Mouse (Mus musculus): ENCODE measurements around the gene Bdnf.

The Bdnf gene

GRCm38 (mm10) chr2:109674532-109674931 is at the start of gene Bdnf:
Bdnf (plus strand) TSS chr2:109674700.
- no peak for DNase-seq (ENCODE audit: low read depth)

GRCm38 (mm10) chr2:109626864-109627263 is 47.6 kb upstream of the Bdnf start:
- DNase-seq (ENCODE audit: low read depth): no peak

GRCm38 (mm10) chr2:109673509-109674455 is 718 bp upstream of the Bdnf start:
- no peak for DNase-seq (ENCODE audit: low read depth)

- DNase-seq (ENCODE audit: low read depth): no peak
Measured at GRCm38 (mm10) chr2:109675051-109675450, 551 bp downstream of the Bdnf start.

- DNase-seq (ENCODE audit: low read depth): no peak
Measured at GRCm38 (mm10) chr2:109675973-109676617, 1.6 kb downstream of the Bdnf start.

GRCm38 (mm10) chr2:109676618-109676974 is 2.1 kb downstream of the Bdnf start:
- DNase-seq (ENCODE audit: low read depth): no peak

GRCm38 (mm10) chr2:109677221-109678089 is 3.0 kb downstream of the Bdnf start:
- no peak for DNase-seq (ENCODE audit: low read depth)

- DNase-seq (ENCODE audit: low read depth): no peak
Measured at GRCm38 (mm10) chr2:109678090-109678409, 3.5 kb downstream of the Bdnf start.

- no peak for DNase-seq (ENCODE audit: low read depth)
Measured at GRCm38 (mm10) chr2:109678454-109678853, 4.0 kb downstream of the Bdnf start.

GRCm38 (mm10) chr2:109679446-109679845 is 4.9 kb downstream of the Bdnf start:
- DNase-seq (ENCODE audit: low read depth): no peak

- no peak for DNase-seq (ENCODE audit: low read depth)
Measured at GRCm38 (mm10) chr2:109681071-109681470, 6.6 kb downstream of the Bdnf start.

- DNase-seq (ENCODE audit: low read depth): no peak
Measured at GRCm38 (mm10) chr2:109688661-109689060, 14.2 kb downstream of the Bdnf start.

- no peak for DNase-seq (ENCODE audit: low read depth)
Measured at GRCm38 (mm10) chr2:109692266-109693177, 18.0 kb downstream of the Bdnf start.

- no peak for DNase-seq (ENCODE audit: low read depth)
Measured at GRCm38 (mm10) chr2:109693178-109694115, 18.9 kb downstream of the Bdnf start.

GRCm38 (mm10) chr2:109694116-109694837 is 19.8 kb downstream of the Bdnf start:
- DNase-seq (ENCODE audit: low read depth): no peak

- peak; percentile 54 for DNase-seq (ENCODE audit: low read depth)
Measured at GRCm38 (mm10) chr2:109694838-109695225, 20.3 kb downstream of the Bdnf start.

- no peak for DNase-seq (ENCODE audit: low read depth)
Measured at GRCm38 (mm10) chr2:109697151-109697550, 22.7 kb downstream of the Bdnf start.

- no peak for DNase-seq (ENCODE audit: low read depth)
Measured at GRCm38 (mm10) chr2:109700291-109700690, 25.8 kb downstream of the Bdnf start.

GRCm38 (mm10) chr2:109703588-109703987 is 29.1 kb downstream of the Bdnf start:
- no peak for DNase-seq (ENCODE audit: low read depth)

- no peak for DNase-seq (ENCODE audit: low read depth)
Measured at GRCm38 (mm10) chr2:109704053-109704452, 29.6 kb downstream of the Bdnf start.
